ENCODE assay signal across 10 mouse cellular contexts in genomic region chr12:86687971-86688573, GRCm38 (mm10). TPM values are rescaled to one million over a fixed set of nuclear protein-coding genes. Genes with fewer than 3 reads are reported as not detected.
DNase-seq lines count a peak whose midpoint lies in the region; ATAC-seq and TF ChIP-seq lines count a peak whose summit lies in the region.
"Had no signal": no experiment of that assay in that cellular context is flagged by ENCODE, and none has a peak within 500 bp of the region (broad histone marks: within the 10 kb centered on the region; RNA-seq: fewer than 3 reads in every experiment).

No protein-coding gene starts in this region.

- H3K4me1 ChIP-seq in forebrain, embryonic 16.5 days (replicated peaks; ENCODE audit: control insufficient read depth, insufficient read depth, low read length), result peaks cover 17% of the 10 kb centered on the region
- peaks cover 13% of the 10 kb centered on the region; the same call in 1 of the 2 replicates for H3K4me1 ChIP-seq in lung, postnatal 0 days (ENCODE audit: insufficient read depth, low read depth, low read length)

- H3K4me2 ChIP-seq in forebrain, embryonic 16.5 days (ENCODE audit: low read length), result no peak overlapping the region
- H3K4me2 ChIP-seq in lung, postnatal 0 days (replicated peaks; ENCODE audit: low read depth, low read length), result no peak overlapping the region

- TF ChIP-seq CTCF in lung, postnatal 0 days (IDR thresholded peaks at IDR 0.05), result no peak

- TF ChIP-seq EP300 in lung, postnatal 0 days (IDR thresholded peaks at IDR 0.05), result no peak

- H3K27ac ChIP-seq in forebrain, embryonic 16.5 days (ENCODE audit: low read length), result no peak overlapping the region
- peak overlapping the region; percentile 59 for H3K27ac ChIP-seq in lung, postnatal 0 days (ENCODE audit: low read length)
- H3K27ac ChIP-seq: macrophage had no signal

- peaks cover 19% of the 10 kb centered on the region for H3K36me3 ChIP-seq in forebrain, embryonic 16.5 days (ENCODE audit: control insufficient read depth, insufficient read depth)
- H3K36me3 ChIP-seq in lung, postnatal 0 days (ENCODE audit: insufficient read depth, low read length), result no peaks in the 10 kb centered on the region

- peak; percentile 31 for DNase-seq in kidney, postnatal 10 days
- no peak for DNase-seq in kidney, adult 11 months
- DNase-seq in heart, postnatal 4 days, result peak; percentile 57
- DNase-seq in lung, postnatal 0 days (ENCODE audit: low spot score), result peak; percentile 70
- DNase-seq in retina, postnatal 1 day, result no peak
- no peak for DNase-seq in right cerebral cortex, adult 18-20 months
- no peak for DNase-seq in left cerebral cortex, adult 11 months (ENCODE audit: low spot score)

- WGBS in forebrain, embryonic 16.5 days, result 87% methylated on average over 4 of the region's 4 CpGs
- WGBS in lung, postnatal 0 days, result 66% methylated on average over 4 of the region's 4 CpGs

- no peaks in the 10 kb centered on the region for H3K9me3 ChIP-seq in forebrain, embryonic 16.5 days (ENCODE audit: control insufficient read depth, low read length)
- no peaks in the 10 kb centered on the region for H3K9me3 ChIP-seq in lung, postnatal 0 days (ENCODE audit: low read length)

- 0 out of 2 replicates have a peak, but pooled peaks have one; percentile 9 for ATAC-seq in forebrain, embryonic 16.5 days
- peak; percentile 83 for ATAC-seq in lung, postnatal 0 days

- H3K4me3 ChIP-seq in forebrain, embryonic 16.5 days (replicated peaks; ENCODE audit: low read length), result no peak overlapping the region
- H3K4me3 ChIP-seq in lung, postnatal 0 days (ENCODE audit: low read depth, low read length), result no peak overlapping the region

- H3K9ac ChIP-seq in forebrain, embryonic 16.5 days (replicated peaks; ENCODE audit: low read depth, low read length), result no peak overlapping the region
- no peak overlapping the region for H3K9ac ChIP-seq in lung, postnatal 0 days (replicated peaks; ENCODE audit: low read depth)

- H3K27me3 ChIP-seq in forebrain, embryonic 16.5 days (replicated peaks; ENCODE audit: control insufficient read depth, insufficient read depth, low read length), result no peaks in the 10 kb centered on the region
- H3K27me3 ChIP-seq in lung, postnatal 0 days (replicated peaks; ENCODE audit: insufficient read depth, low read length), result no peaks in the 10 kb centered on the region

RNA-seq across cellular contexts. Expression of gene Vash1, which starts 9.6 kb away (rescaled TPM):
- 37.8 and 41.7 TPM in 2 replicates for polyA plus RNA-seq in forebrain, embryonic 16.5 days (2015; fragmentation: Nextera tagmentation; extraction: Ambion mirVana)
- 10 to 100 TPM; 53.5 to 56.7 TPM for total RNA-seq in heart, postnatal 4 days (2021)
- 9.0 and 10.9 TPM in 2 replicates for polyA plus RNA-seq in lung, postnatal 0 days (2015; fragmentation: Nextera tagmentation; extraction: Ambion mirVana)
- polyA plus RNA-seq: macrophage had no signal

RNA-seq across cellular contexts. Expression of gene Angel1, which starts 38.2 kb away (rescaled TPM):
- polyA plus RNA-seq in forebrain, embryonic 16.5 days (2015; fragmentation: Nextera tagmentation; extraction: Ambion mirVana), result 9.2 and 10.6 TPM in 2 replicates
- total RNA-seq in heart, postnatal 4 days (2021), result 1 to 10 TPM; 5.2 to 5.3 TPM
- 4.2 and 5.2 TPM in 2 replicates for polyA plus RNA-seq in lung, postnatal 0 days (2015; fragmentation: Nextera tagmentation; extraction: Ambion mirVana)

RNA-seq across cellular contexts. Expression of gene Lrrc74a, which starts 46.1 kb away (rescaled TPM):
- polyA plus RNA-seq in forebrain, embryonic 16.5 days (2015; fragmentation: Nextera tagmentation; extraction: Ambion mirVana), result not detected in 2 replicates
- not detected for total RNA-seq in heart, postnatal 4 days (2021)
- not detected in 2 replicates for polyA plus RNA-seq in lung, postnatal 0 days (2015; fragmentation: Nextera tagmentation; extraction: Ambion mirVana)
- total RNA-seq: hematopoietic stem cell, adult 5-6 weeks had no signal
- polyA plus RNA-seq: macrophage had no signal

Comparison
In these comparisons a context has a peak if more than half of its experiments do, and no peak if none do; other contexts are left out.
1. DNase-seq: peak in kidney, postnatal 10 days (single experiment), heart, postnatal 4 days (single experiment) and lung, postnatal 0 days (single experiment); none in kidney, adult 11 months (single experiment), retina, postnatal 1 day (single experiment), right cerebral cortex, adult 18-20 months (single experiment) and left cerebral cortex, adult 11 months (single experiment).